Mouse (Mus musculus) kidney, postnatal 0 days (tissue): ENCODE results near the gene Hist1h2ak. TPM values are rescaled to one million over a fixed set of nuclear protein-coding genes. Genes with fewer than 3 reads are reported as not detected.

ENCODE experiments used
- ATAC-seq: fragments of 200-750 bp; cut with Nextera tagmentation; replicated peaks from 2 replicates; pipeline ENCODE4 v1.8.0; 2017; ENCODE audit warnings: low read depth, moderate number of reproducible peaks, moderate TSS enrichment, moderate library complexity; ENCODE audit not compliant: low FRiP score
- DNase-seq: peaks from one replicate; pipeline ENCODE4 v3.0.0-alpha.2; 2016; ENCODE audit warnings: low spot score
- H3K27ac ChIP-seq: fragments of 300-500 bp; sonication (generic); 2 replicates; pipeline ENCODE4 v1.5.1; 2014; ENCODE audit warnings: mild to moderate bottlenecking
- H3K27me3 ChIP-seq: fragments of 300-500 bp; sonication (generic); 2 replicates; pipeline ENCODE4 v1.6.1; 2014; ENCODE audit warnings: low read length, mixed read lengths; ENCODE audit not compliant: insufficient read depth
- H3K36me3 ChIP-seq: fragments of 300-500 bp; sonication (generic); 2 replicates; pipeline ENCODE4 v1.6.1; 2014; ENCODE audit warnings: low read length, mixed read lengths; ENCODE audit not compliant: insufficient read depth
- H3K4me1 ChIP-seq: fragments of 300-500 bp; sonication (generic); replicated peaks from 2 replicates; pipeline ENCODE4 v1.6.1; 2014; ENCODE audit warnings: antibody characterized with exemption, low read length, mixed read lengths; ENCODE audit not compliant: insufficient read depth
- H3K4me2 ChIP-seq: fragments of 300-500 bp; sonication (generic); 2 replicates; pipeline ENCODE4 v1.6.1; 2014; ENCODE audit warnings: mild to moderate bottlenecking, low read length, moderate library complexity, mixed read lengths
- H3K4me3 ChIP-seq: fragments of 300-500 bp; sonication (generic); replicated peaks from 2 replicates; pipeline ENCODE4 v1.5.1; 2014; ENCODE audit warnings: low read depth, low read length
- H3K9ac ChIP-seq: fragments of 300-500 bp; sonication (generic); 2 replicates; pipeline ENCODE4 v1.6.1; 2014; ENCODE audit warnings: low read depth, low read length
- H3K9me3 ChIP-seq: fragments of 300-500 bp; sonication (generic); replicated peaks from 2 replicates; pipeline ENCODE4 v1.6.1; 2016; ENCODE audit warnings: low read length, inconsistent platforms, mixed read lengths
- CTCF ChIP-seq: IDR thresholded peaks from 2 replicates; pipeline ENCODE4 v1.5.1; 2016; ENCODE audit warnings: antibody characterized with exemption, low read depth, mild to moderate bottlenecking, moderate library complexity
- WGBS: fragments of 180-500 bp; shearing (Covaris S2); extraction: QIAGEN DNeasy Blood & Tissue Kit; methylation state at CpG from one replicate; pipeline ENCODE4 v1.1.7; 2014; 5-methylcytosine and 5-hydroxymethylcytosine counted together
- microRNA-seq: library from miRNA; unstranded; fragments of <30 nt; microRNA quantifications from one replicate; pipeline ENCODE4, GENCODE M21; 2016
- polyA plus RNA-seq: library from polyadenylated mRNA; unstranded; fragments of >200 nt; fragmentation: Nextera tagmentation; extraction: Ambion mirVana; gene quantifications from 2 replicates; pipeline ENCODE4 v1.2.1, GENCODE M21; 2015

Hist1h2ak gene
- polyA plus RNA-seq, 1 experiment from 2014 or later, result 18.1 TPM

GRCm38 (mm10) chr13:21715131-21715863 lies 38.3 kb downstream of the Hist1h2ak start:
- Histone ChIP-seq H3K4me1 (peaks cover 15% of the 10 kb centered on the region; the same call in 1 of the 2 replicates), H3K27ac (peak overlapping the region; percentile 92), H3K9me3 (no peaks in the 10 kb centered on the region), H3K4me2 (peak overlapping the region; percentile 72), H3K36me3 (no peaks in the 10 kb centered on the region), H3K27me3 (no peaks in the 10 kb centered on the region), H3K4me3 (peak overlapping the region; percentile 39), H3K9ac (peak overlapping the region; percentile 59; the same call in 1 of the 2 replicates)
- under 1% methylated on average over 22 of the region's 22 CpGs for WGBS
- ATAC-seq (no peak), DNase-seq (peak; percentile 40)
- no peak for TF ChIP-seq CTCF

- Histone ChIP-seq H3K4me2 (peak overlapping the region; percentile 72), H3K9me3 (no peaks in the 10 kb centered on the region), H3K27me3 (no peaks in the 10 kb centered on the region), H3K4me3 (peak overlapping the region; percentile 39), H3K36me3 (no peaks in the 10 kb centered on the region), H3K27ac (no peak overlapping the region), H3K4me1 (peaks cover 15% of the 10 kb centered on the region; the same call in 1 of the 2 replicates), H3K9ac (peak overlapping the region; percentile 59; the same call in 1 of the 2 replicates)
- DNase-seq (peak; percentile 91), ATAC-seq (no peak)
- TF ChIP-seq CTCF, result peak; percentile 94
- 0% methylated on average over 7 of the region's 7 CpGs for WGBS
These were observed 38.9 kb downstream of the Hist1h2ak start for GRCm38 (mm10) chr13:21714725-21715124.

GRCm38 (mm10) chr13:21711698-21712097 lies 41.9 kb downstream of the Hist1h2ak start:
- Histone ChIP-seq H3K27me3 (no peaks in the 10 kb centered on the region), H3K4me1 (peaks cover 3% of the 10 kb centered on the region; the same call in 1 of the 2 replicates), H3K36me3 (no peaks in the 10 kb centered on the region), H3K27ac (no peak overlapping the region), H3K4me3 (peak overlapping the region; percentile 39; the same call in 1 of the 2 replicates), H3K9me3 (no peaks in the 10 kb centered on the region), H3K4me2 (peak overlapping the region; percentile 78), H3K9ac (no peak overlapping the region)
- DNase-seq (no peak), ATAC-seq (no peak)
- 33% methylated on average over 4 of the region's 4 CpGs for WGBS
- TF ChIP-seq CTCF, result no peak

GRCm38 (mm10) chr13:21710821-21711525 lies 42.7 kb downstream of the Hist1h2ak start:
- DNase-seq (peak; percentile 48), ATAC-seq (peak; percentile 79)
- WGBS, result 2% methylated on average over 22 of the region's 22 CpGs
- Histone ChIP-seq H3K9me3 (no peaks in the 10 kb centered on the region), H3K9ac (0 out of 2 replicates have a peak overlapping the region, but pooled peaks have one; percentile 35), H3K27ac (no peak overlapping the region; the same call in 1 of the 2 replicates), H3K36me3 (no peaks in the 10 kb centered on the region), H3K4me1 (peaks cover 3% of the 10 kb centered on the region; the same call in 1 of the 2 replicates), H3K4me3 (peak overlapping the region; percentile 39), H3K27me3 (no peaks in the 10 kb centered on the region), H3K4me2 (peak overlapping the region; percentile 78)
- no peak for TF ChIP-seq CTCF

- Histone ChIP-seq H3K9me3 (no peaks in the 10 kb centered on the region), H3K36me3 (no peaks in the 10 kb centered on the region), H3K27ac (peak overlapping the region; percentile 81), H3K4me1 (peaks cover 3% of the 10 kb centered on the region; the same call in 1 of the 2 replicates), H3K4me3 (peak overlapping the region; percentile 75), H3K9ac (peak overlapping the region; percentile 54), H3K4me2 (peak overlapping the region; percentile 78), H3K27me3 (no peaks in the 10 kb centered on the region)
- DNase-seq (peak; percentile 96), ATAC-seq (peak; percentile 78)
- TF ChIP-seq CTCF, result peak; percentile 91
- under 1% methylated on average over 32 of the region's 32 CpGs for WGBS
These were observed 43.5 kb downstream of the Hist1h2ak start for GRCm38 (mm10) chr13:21710031-21710711.

GRCm38 (mm10) chr13:21706669-21707068 lies 47.0 kb downstream of the Hist1h2ak start:
- Histone ChIP-seq H3K4me3 (no peak overlapping the region), H3K36me3 (no peaks in the 10 kb centered on the region), H3K27ac (no peak overlapping the region), H3K27me3 (no peaks in the 10 kb centered on the region), H3K9me3 (no peaks in the 10 kb centered on the region), H3K4me1 (no peaks in the 10 kb centered on the region), H3K4me2 (no peak overlapping the region), H3K9ac (no peak overlapping the region)
- ATAC-seq (no peak), DNase-seq (no peak)
- WGBS, result 72% methylated on average over 4 of the region's 4 CpGs
- no peak for TF ChIP-seq CTCF

Small RNAs within 50 kb of the gene (microRNA-seq; reads per million reads assigned to microRNA genes)
- gene Gm44346 (not detected), gene Gm44357 (not detected), gene Gm44367 (not detected), gene Gm44454 (not detected)

Other genes with a start within 250 kb of the Hist1h2ak start
- 4.6 and 5.0 TPM in 2 replicates for gene Zkscan8, start 222.7 kb downstream of the Hist1h2ak start, polyA plus RNA-seq
- gene Olfr1366, start 211.0 kb downstream of the Hist1h2ak start, polyA plus RNA-seq, result 0.11 and 0.13 TPM in 2 replicates
- gene Olfr1535, start 193.9 kb downstream of the Hist1h2ak start, polyA plus RNA-seq, result not detected in 2 replicates
- gene Olfr1364, start 172.1 kb downstream of the Hist1h2ak start, polyA plus RNA-seq, result not detected in 2 replicates
- not detected in 2 replicates for gene Olfr1362, start 139.8 kb downstream of the Hist1h2ak start, polyA plus RNA-seq
- gene Olfr11, start 111.3 kb downstream of the Hist1h2ak start, polyA plus RNA-seq, result not detected in 2 replicates
- not detected in 2 replicates for gene Olfr1361, start 90.4 kb downstream of the Hist1h2ak start, polyA plus RNA-seq
- gene Olfr1360, start 76.4 kb downstream of the Hist1h2ak start, polyA plus RNA-seq, result not detected in 2 replicates
- not detected in 2 replicates for gene Olfr1359, start 55.7 kb downstream of the Hist1h2ak start, polyA plus RNA-seq
- gene Hist1h2bl, start 37.7 kb downstream of the Hist1h2ak start, polyA plus RNA-seq, result 2.1 and 3.7 TPM in 2 replicates
- 21.2 and 27.1 TPM in 2 replicates for gene Hist1h2ai, start 37.4 kb downstream of the Hist1h2ak start, polyA plus RNA-seq
- 5.6 and 7.2 TPM in 2 replicates for gene Hist1h3h, start 36.2 kb downstream of the Hist1h2ak start, polyA plus RNA-seq
- gene Hist1h2bm, start 31.8 kb downstream of the Hist1h2ak start, polyA plus RNA-seq, result 2.1 and 2.4 TPM in 2 replicates
- 0.34 and 0.65 TPM in 2 replicates for gene Hist1h4j, start 18.8 kb downstream of the Hist1h2ak start, polyA plus RNA-seq
- 2.0 and 3.0 TPM in 2 replicates for gene Hist1h4k, start 3.3 kb downstream of the Hist1h2ak start, polyA plus RNA-seq
- gene Hist1h2bn, start 296 bp upstream of the Hist1h2ak start, polyA plus RNA-seq, result 1.8 and 4.6 TPM in 2 replicates
- gene Hist1h1b, start 26.8 kb upstream of the Hist1h2ak start, polyA plus RNA-seq, result 13.2 and 13.8 TPM in 2 replicates
- gene Hist1h3i, start 29.5 kb upstream of the Hist1h2ak start, polyA plus RNA-seq, result 66.0 and 72.0 TPM in 2 replicates
- 4.6 TPM in 1 of 2 replicates, not detected in the other for gene Hist1h2an, start 33.4 kb upstream of the Hist1h2ak start, polyA plus RNA-seq
- 0.71 and 1.5 TPM in 2 replicates for gene Hist1h2bp, start 33.6 kb upstream of the Hist1h2ak start, polyA plus RNA-seq
- gene Hist1h2bq, start 56.4 kb upstream of the Hist1h2ak start, polyA plus RNA-seq, result 12.2 and 13.7 TPM in 2 replicates
- not detected in 2 replicates for gene Hist1h2ao, start 56.6 kb upstream of the Hist1h2ak start, polyA plus RNA-seq
- not detected in 2 replicates for gene Hist1h4m, start 57.9 kb upstream of the Hist1h2ak start, polyA plus RNA-seq
- gene Hist1h4n, start 78.4 kb upstream of the Hist1h2ak start, polyA plus RNA-seq, result 6.0 and 6.3 TPM in 2 replicates
- gene Hist1h2ap, start 79.7 kb upstream of the Hist1h2ak start, polyA plus RNA-seq, result 2,281 and 2,496 TPM in 2 replicates
- 13.2 TPM in 2 replicates for gene Hist1h2br, start 79.9 kb upstream of the Hist1h2ak start, polyA plus RNA-seq
- gene Zfp184, start 191.3 kb upstream of the Hist1h2ak start, polyA plus RNA-seq, result 8.5 and 9.6 TPM in 2 replicates
- gene Pom121l2, start 227.4 kb upstream of the Hist1h2ak start, polyA plus RNA-seq, result not detected in 2 replicates